Mouse (Mus musculus) megakaryocyte progenitor cell, adult 5-6 weeks (primary cell): ENCODE measurements around the gene Ppt1. TPM values are rescaled to one million over a fixed set of nuclear protein-coding genes. Genes with fewer than 3 reads are reported as not detected.

Source experiments
- ATAC-seq: replicated peaks from 2 replicates; pipeline ENCODE4 v1.8.0; 2016; ENCODE audit warnings: mild to moderate bottlenecking, moderate TSS enrichment, inconsistent platforms; ENCODE audit not compliant: poor library complexity
- total RNA-seq, 2 experiments: library from RNA; stranded (forward) in 1 of 2; stranded (reverse) in 1 of 2; fragments of 157-497, 149-512 nt in 1 of 2; fragments of 200-1000 nt in 1 of 2; gene quantifications; 2 replicates each; pipeline versions ENCODE4 v1.2.3 to v1.2.4; 2015 to 2017

Gene Ppt1
- total RNA-seq, 2 experiments from 2014 or later = 71.5 to 123 TPM

DNA sequence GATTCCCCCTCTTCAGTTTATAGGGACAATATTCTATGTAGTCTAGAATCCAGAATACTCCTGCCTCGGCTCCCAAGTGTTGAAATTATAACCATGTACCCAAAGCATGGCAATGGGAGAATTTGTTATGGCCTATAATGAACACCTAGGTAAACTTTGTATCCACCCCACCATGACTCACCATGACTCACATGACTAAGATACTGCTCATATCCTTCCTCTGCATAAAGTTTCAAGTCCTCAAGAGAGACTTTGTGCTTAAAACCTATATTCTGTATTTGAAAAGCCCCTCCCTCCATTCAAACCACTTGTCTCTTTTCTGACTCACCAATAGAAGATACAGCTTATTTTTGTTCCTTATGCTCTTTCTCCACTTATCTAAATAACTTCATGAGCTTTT lies 32.0 kb downstream of the Ppt1 start:
- ATAC-seq = no peak

GRCm38 (mm10) chr4:122870027-122870426 lies 34.0 kb downstream of the Ppt1 start:
- peak; percentile 49 for ATAC-seq

- ATAC-seq = no peak
Measured at GRCm38 (mm10) chr4:122870741-122871140, 34.7 kb downstream of the Ppt1 start.

- ATAC-seq = no peak
Measured at GRCm38 (mm10) chr4:122871269-122871668, 35.2 kb downstream of the Ppt1 start.

DNA sequence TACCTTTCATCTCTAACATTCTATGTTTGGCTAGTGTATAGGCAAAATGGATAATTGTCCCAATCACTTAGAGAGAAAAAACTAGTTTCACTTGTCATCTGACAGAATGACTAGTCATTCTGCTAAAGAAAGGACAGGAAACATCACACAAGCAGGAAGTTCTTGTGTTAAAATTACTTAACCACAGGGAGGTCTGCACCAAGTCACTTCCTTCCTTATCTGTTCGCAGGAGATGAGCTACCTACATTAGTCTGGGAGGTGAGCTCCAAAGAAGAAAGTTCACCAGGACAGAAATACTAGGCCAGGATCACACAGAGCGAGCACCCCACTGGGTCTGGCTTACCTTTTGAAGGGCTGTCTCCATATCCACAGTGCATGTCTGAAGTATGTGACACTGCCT lies 35.9 kb downstream of the Ppt1 start:
- peak; percentile 80 for ATAC-seq

- ATAC-seq = peak; percentile 60
Measured at GRCm38 (mm10) chr4:122873003-122873402, 37.0 kb downstream of the Ppt1 start.

- ATAC-seq = 0 out of 2 replicates have a peak, but pooled peaks have one; percentile 11
Measured at GRCm38 (mm10) chr4:122873512-122873911, 37.5 kb downstream of the Ppt1 start.

- ATAC-seq = peak; percentile 32; the same call in 1 of the 2 replicates
Measured at GRCm38 (mm10) chr4:122878333-122879070, 42.5 kb downstream of the Ppt1 start.

DNA sequence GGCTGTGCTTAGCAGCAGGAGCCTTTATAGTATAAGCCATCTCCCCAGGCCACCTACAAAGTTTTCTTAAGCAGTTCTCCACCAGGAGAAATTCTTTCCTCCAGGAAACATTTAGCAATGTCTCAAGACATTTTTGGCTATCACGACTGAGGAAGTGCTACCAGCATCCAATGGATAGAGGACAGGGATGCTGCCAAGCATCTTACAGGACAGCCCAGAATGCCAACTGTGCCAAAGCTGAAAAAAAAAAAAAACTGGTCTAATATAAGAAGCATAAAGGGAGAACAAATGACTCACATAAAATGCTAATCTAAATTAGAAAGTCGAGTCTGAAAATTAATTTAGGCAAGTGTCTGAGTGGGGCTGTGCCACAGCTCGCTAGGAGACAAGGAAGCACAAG lies 46.5 kb downstream of the Ppt1 start:
- no peak for ATAC-seq

GRCm38 (mm10) chr4:122883294-122883693 lies 47.3 kb downstream of the Ppt1 start:
- ATAC-seq = no peak

DNA sequence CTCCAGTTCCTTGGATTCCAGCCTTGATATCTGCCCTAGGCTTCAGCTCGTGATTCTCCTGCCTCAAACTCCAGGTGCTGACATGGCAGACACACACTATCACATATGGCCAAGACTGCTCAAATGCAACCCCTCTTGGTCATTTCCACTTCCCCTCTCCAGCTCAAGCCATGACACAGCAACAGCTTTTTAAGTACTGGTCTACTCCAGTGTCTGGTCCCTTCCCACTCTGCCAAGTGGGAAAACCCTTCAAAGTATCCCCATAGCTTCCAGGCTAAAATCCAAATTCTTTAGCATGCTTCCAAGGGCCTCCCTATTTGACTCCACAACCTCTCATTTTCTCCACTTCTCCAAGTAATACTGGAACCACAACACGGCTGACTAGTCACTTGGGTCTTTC lies 48.0 kb downstream of the Ppt1 start:
- ATAC-seq = no peak

- ATAC-seq = peak; percentile 5
Measured at GRCm38 (mm10) chr4:122884481-122885340, 48.7 kb downstream of the Ppt1 start.

DNA sequence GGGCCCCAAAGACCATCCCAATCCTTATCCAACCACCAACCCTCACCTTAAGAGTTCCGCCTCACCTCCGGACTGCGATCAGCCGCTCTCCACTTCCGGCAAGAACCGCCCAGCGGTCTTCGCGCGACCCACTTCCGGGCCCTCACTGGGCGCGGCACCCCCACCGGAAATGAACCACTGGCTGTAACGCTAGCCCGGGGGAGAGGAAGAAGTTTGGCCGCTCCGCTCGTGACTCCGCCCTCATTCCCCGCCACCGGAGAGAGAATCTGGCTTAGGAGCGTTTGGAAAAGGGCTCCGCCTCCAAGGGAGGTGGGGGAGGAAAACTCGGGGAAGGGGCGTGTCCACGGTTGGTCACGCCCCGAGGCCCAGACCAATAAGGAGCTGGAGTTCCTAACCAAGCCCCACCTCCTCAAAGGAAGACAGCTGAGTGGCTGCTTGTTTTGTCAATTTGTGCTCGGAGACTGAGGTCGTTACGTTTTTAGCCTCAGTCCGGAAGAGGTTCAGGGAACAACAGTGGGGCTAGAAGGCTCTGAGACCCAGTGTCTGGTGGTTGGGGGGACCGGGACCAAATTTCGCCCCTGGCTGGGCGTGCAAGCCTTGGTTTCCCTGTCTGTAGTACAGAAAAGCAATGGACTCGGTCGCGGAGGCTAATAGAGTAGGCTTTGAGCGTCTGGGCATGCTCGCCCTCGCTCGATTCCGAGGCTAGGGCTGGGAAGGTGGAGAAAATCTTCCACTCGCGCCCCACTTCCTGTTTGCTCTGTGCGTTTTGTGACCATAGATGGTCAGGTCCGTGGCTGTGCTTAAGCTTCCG lies 49.9 kb downstream of the Ppt1 start, which contains the start of gene Cap1:
TSS of gene Cap1 (minus strand) at position 289 of the 811 bp plus-strand sequence.
- ATAC-seq = peak; percentile 73

DNA sequence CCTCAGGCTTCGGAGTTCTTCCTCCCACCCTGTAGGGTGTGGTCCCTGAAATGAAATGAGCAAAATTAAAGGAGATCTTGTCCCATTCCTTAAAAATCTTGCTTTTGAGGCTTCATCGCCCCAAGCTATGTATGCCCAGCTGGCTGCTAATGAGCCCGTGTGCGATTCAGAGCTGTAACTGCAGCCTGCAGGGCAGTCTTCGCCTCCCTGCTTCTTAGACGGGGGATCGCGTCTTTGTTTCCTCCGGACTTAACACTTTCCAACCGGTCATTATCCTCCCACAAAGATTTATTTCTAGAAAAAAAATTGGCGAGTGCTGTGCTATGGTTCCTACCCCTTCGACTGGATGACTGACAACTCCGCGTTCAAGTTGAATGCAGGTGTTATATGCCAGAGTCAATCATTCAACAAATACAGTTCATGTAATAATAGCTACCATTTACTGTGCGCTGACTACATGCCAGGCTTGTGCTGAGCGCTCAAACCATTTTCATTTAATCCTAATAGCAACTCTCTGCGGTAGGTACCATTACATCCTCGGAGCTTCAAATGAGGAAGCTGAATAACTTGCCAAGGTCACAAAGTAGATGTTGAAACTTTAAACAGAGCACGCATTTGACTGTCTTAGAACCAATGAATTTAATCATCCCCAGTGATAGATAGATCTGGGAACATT lies 50.7 kb downstream of the Ppt1 start:
- peak; percentile 9 for ATAC-seq

GRCm38 (mm10) chr4:122887336-122887735 lies 51.3 kb downstream of the Ppt1 start:
- ATAC-seq = no peak

DNA sequence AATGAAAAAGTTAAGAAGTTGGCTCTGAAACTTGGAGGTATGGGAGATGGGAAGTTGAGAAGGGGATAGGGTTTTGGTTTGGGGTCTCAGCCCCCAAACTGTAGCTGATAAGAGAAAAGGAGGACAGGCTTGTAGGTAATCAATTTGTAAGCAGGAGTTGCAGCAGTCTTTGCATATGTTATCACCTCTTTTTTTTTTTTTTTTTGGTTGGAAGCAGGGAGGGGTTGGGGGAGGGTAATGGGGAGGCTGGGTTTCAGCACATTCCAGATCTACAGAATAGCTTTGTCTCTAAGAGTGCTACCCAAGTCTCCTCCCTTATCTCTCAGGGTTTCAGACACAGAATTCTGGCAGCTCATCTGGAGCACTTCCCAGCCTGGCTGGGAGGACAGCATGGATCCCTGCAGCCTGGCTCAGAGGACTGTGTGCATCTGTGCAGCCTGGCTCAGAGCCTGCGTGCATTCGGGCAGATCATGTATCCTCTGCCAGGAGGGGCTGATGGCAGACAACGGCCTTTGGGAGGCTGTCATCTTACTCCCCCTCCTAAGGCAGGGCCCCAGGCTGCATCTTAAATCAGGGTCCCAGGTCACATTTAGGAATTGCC lies 54.9 kb downstream of the Ppt1 start:
- peak; percentile 23 for ATAC-seq

- ATAC-seq = no peak
Measured at GRCm38 (mm10) chr4:122891597-122891996, 55.6 kb downstream of the Ppt1 start.

- ATAC-seq = peak; percentile 84
Measured at GRCm38 (mm10) chr4:122892157-122892556, 56.1 kb downstream of the Ppt1 start.

- ATAC-seq = peak; percentile 47; the same call in 1 of the 2 replicates
Measured at GRCm38 (mm10) chr4:122897750-122898149, 61.7 kb downstream of the Ppt1 start.

DNA sequence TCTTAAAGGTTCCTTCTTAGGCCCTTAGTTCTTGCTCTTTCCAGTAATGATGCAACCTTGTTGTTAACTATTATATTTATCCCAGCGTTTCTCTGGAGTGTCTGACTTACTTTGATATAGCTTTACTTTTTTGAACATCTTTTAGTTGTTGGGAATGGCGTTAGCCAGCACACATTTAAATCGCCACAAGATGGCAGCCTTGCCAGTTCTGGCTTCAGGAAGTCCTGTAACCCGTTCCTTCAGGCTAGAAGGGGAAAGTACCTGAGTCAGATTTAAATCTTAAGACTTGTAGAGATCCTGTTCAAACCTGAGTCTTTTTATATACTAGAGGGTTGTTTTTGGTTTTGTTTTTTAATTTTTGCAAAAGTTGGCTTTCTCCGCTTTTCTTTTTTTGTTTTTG lies 62.3 kb downstream of the Ppt1 start:
- ATAC-seq = peak; percentile 85
